Mouse (Mus musculus): ENCODE measurements around the gene Mphosph9.
"Not testable (repeated sequence)": the region's sequence is repeated elsewhere in the genome, so short reads cannot be mapped to it uniquely, and the experiment has no call there.

Gene Mphosph9

GRCm38 (mm10) chr5:124327510-124328364 is at the start of gene Mphosph9, which contains the start of gene 2810006K23Rik:
Gene Mphosph9, minus strand, starts transcription at chr5:124327972.
Gene 2810006K23Rik, plus strand, starts transcription at chr5:124328089.
- peak; percentile 100 for DNase-seq (ENCODE audit: low read depth, low spot score)

- DNase-seq (ENCODE audit: low read depth, low spot score): no peak
These were observed 49.4 kb upstream of the Mphosph9 start for GRCm38 (mm10) chr5:124377149-124377548.

- no peak for DNase-seq (ENCODE audit: low read depth, low spot score)
These were observed 48.6 kb upstream of the Mphosph9 start for GRCm38 (mm10) chr5:124376401-124376800.

- DNase-seq (ENCODE audit: low read depth, low spot score): no peak
These were observed 46.5 kb upstream of the Mphosph9 start for GRCm38 (mm10) chr5:124374298-124374697.

GRCm38 (mm10) chr5:124366721-124367120 is 38.9 kb upstream of the Mphosph9 start:
- DNase-seq (ENCODE audit: low read depth, low spot score): no peak

- no peak for DNase-seq (ENCODE audit: low read depth, low spot score)
These were observed 38.0 kb upstream of the Mphosph9 start for GRCm38 (mm10) chr5:124365754-124366153.

GRCm38 (mm10) chr5:124364173-124364918 is 36.6 kb upstream of the Mphosph9 start:
- DNase-seq (ENCODE audit: low read depth, low spot score): no peak

GRCm38 (mm10) chr5:124362982-124363381 is 35.2 kb upstream of the Mphosph9 start, which contains the start of gene Cdk2ap1:
Gene Cdk2ap1, minus strand, starts transcription at chr5:124363082.
- DNase-seq (ENCODE audit: low read depth, low spot score): not testable (repeated sequence)

- no peak for DNase-seq (ENCODE audit: low read depth, low spot score)
These were observed 31.9 kb upstream of the Mphosph9 start for GRCm38 (mm10) chr5:124359641-124360040.

GRCm38 (mm10) chr5:124356695-124357094 is 28.9 kb upstream of the Mphosph9 start:
- DNase-seq (ENCODE audit: low read depth, low spot score): no peak

- DNase-seq (ENCODE audit: low read depth, low spot score): no peak
These were observed 27.7 kb upstream of the Mphosph9 start for GRCm38 (mm10) chr5:124355425-124355959.

- DNase-seq (ENCODE audit: low read depth, low spot score): no peak
These were observed 27.0 kb upstream of the Mphosph9 start for GRCm38 (mm10) chr5:124354574-124355424.

- no peak for DNase-seq (ENCODE audit: low read depth, low spot score)
These were observed 26.2 kb upstream of the Mphosph9 start for GRCm38 (mm10) chr5:124353726-124354547.

GRCm38 (mm10) chr5:124353011-124353725 is 25.4 kb upstream of the Mphosph9 start:
- no peak for DNase-seq (ENCODE audit: low read depth, low spot score)

GRCm38 (mm10) chr5:124352141-124352920 is 24.6 kb upstream of the Mphosph9 start:
- DNase-seq (ENCODE audit: low read depth, low spot score): peak; percentile 68

- no peak for DNase-seq (ENCODE audit: low read depth, low spot score)
These were observed 23.8 kb upstream of the Mphosph9 start for GRCm38 (mm10) chr5:124351604-124352003.

GRCm38 (mm10) chr5:124351111-124351560 is 23.4 kb upstream of the Mphosph9 start:
- peak; percentile 91 for DNase-seq (ENCODE audit: low read depth, low spot score)

- no peak for DNase-seq (ENCODE audit: low read depth, low spot score)
These were observed 22.6 kb upstream of the Mphosph9 start for GRCm38 (mm10) chr5:124350350-124350749.

GRCm38 (mm10) chr5:124349196-124349595 is 21.4 kb upstream of the Mphosph9 start:
- DNase-seq (ENCODE audit: low read depth, low spot score): no peak

All from skeletal muscle tissue, adult 2 months (tissue).